Mouse (Mus musculus): ENCODE data around the gene Macf1. TPM values are rescaled to one million over a fixed set of nuclear protein-coding genes. Genes with fewer than 3 reads are reported as not detected.
A peak's percentile ranks its signal among the peaks of the same experiment; 100 is the strongest.

The Macf1 gene
- polyA plus RNA-seq, 1 experiment = 22.3 TPM

- no peaks in the 10 kb centered on the region for H3K36me3 ChIP-seq (ENCODE audit: control insufficient read depth, insufficient read depth, low read length)
- no peak overlapping the region for H3K4me3 ChIP-seq (ENCODE audit: low read depth, low read length)
- no peaks in the 10 kb centered on the region for H3K27me3 ChIP-seq (ENCODE audit: control insufficient read depth, insufficient read depth, low read length)
- WGBS = 33% methylated on average over 7 of the region's 7 CpGs
- H3K27ac ChIP-seq (ENCODE audit: insufficient read depth, low read depth, low read length) = no peak overlapping the region
- no peaks in the 10 kb centered on the region for H3K4me1 ChIP-seq (ENCODE audit: control insufficient read depth, insufficient read depth, insufficient read length, low read length)
- TF ChIP-seq POLR2A (IDR thresholded peaks at IDR 0.05; ENCODE audit: low read depth, low read length) (no peak), CTCF (IDR thresholded peaks at IDR 0.05; ENCODE audit: extremely low read depth, insufficient read length, insufficient replicate concordance, low read depth, low read length) (0 out of 2 replicates have a peak, but pooled peaks have one; percentile 31)
Observed at GRCm38 (mm10) chr4:123588353-123589301, 95.5 kb downstream of the Macf1 start.

GRCm38 (mm10) chr4:123587616-123588015, 96.5 kb downstream of the Macf1 start:
- no peak for TF ChIP-seq CTCF (IDR thresholded peaks at IDR 0.05; ENCODE audit: extremely low read depth, insufficient read length, insufficient replicate concordance, low read depth, low read length)
- TF ChIP-seq POLR2A (IDR thresholded peaks at IDR 0.05; ENCODE audit: low read depth, low read length) = no peak
- Histone ChIP-seq H3K4me1 (ENCODE audit: control insufficient read depth, insufficient read depth, insufficient read length, low read length) (no peaks in the 10 kb centered on the region), H3K4me3 (ENCODE audit: low read depth, low read length) (no peak overlapping the region), H3K27ac (ENCODE audit: insufficient read depth, low read depth, low read length) (no peak overlapping the region), H3K36me3 (ENCODE audit: control insufficient read depth, insufficient read depth, low read length) (no peaks in the 10 kb centered on the region), H3K27me3 (ENCODE audit: control insufficient read depth, insufficient read depth, low read length) (no peaks in the 10 kb centered on the region)
- WGBS = 80% methylated on average over 3 of the region's 3 CpGs

GRCm38 (mm10) chr4:123584720-123585093, 99.5 kb downstream of the Macf1 start:
- H3K27me3 ChIP-seq (ENCODE audit: control insufficient read depth, insufficient read depth, low read length) = no peaks in the 10 kb centered on the region
- H3K27ac ChIP-seq (ENCODE audit: insufficient read depth, low read depth, low read length) = no peak overlapping the region
- TF ChIP-seq CTCF (IDR thresholded peaks at IDR 0.05; ENCODE audit: extremely low read depth, insufficient read length, insufficient replicate concordance, low read depth, low read length) = no peak
- no peak for TF ChIP-seq POLR2A (IDR thresholded peaks at IDR 0.05; ENCODE audit: low read depth, low read length)
- 70% methylated on average over 3 of the region's 3 CpGs for whole genome bisulfite sequencing
- H3K36me3 ChIP-seq (ENCODE audit: control insufficient read depth, insufficient read depth, low read length) = no peaks in the 10 kb centered on the region
- no peaks in the 10 kb centered on the region for H3K4me1 ChIP-seq (ENCODE audit: control insufficient read depth, insufficient read depth, insufficient read length, low read length)
- no peak overlapping the region for H3K4me3 ChIP-seq (ENCODE audit: low read depth, low read length)

GRCm38 (mm10) chr4:123584084-123584719, 100.0 kb downstream of the Macf1 start:
- no peaks in the 10 kb centered on the region for H3K4me1 ChIP-seq (ENCODE audit: control insufficient read depth, insufficient read depth, insufficient read length, low read length)
- TF ChIP-seq CTCF (IDR thresholded peaks at IDR 0.05; ENCODE audit: extremely low read depth, insufficient read length, insufficient replicate concordance, low read depth, low read length) = no peak
- TF ChIP-seq POLR2A (IDR thresholded peaks at IDR 0.05; ENCODE audit: low read depth, low read length) = no peak
- H3K27ac ChIP-seq (ENCODE audit: insufficient read depth, low read depth, low read length) = no peak overlapping the region
- no peak overlapping the region for H3K4me3 ChIP-seq (ENCODE audit: low read depth, low read length)
- H3K36me3 ChIP-seq (ENCODE audit: control insufficient read depth, insufficient read depth, low read length) = no peaks in the 10 kb centered on the region
- 57% methylated on average over 8 of the region's 8 CpGs for WGBS
- no peaks in the 10 kb centered on the region for H3K27me3 ChIP-seq (ENCODE audit: control insufficient read depth, insufficient read depth, low read length)

GRCm38 (mm10) chr4:123577469-123578088, 106.6 kb downstream of the Macf1 start:
- WGBS = 64% methylated on average over 2 of the region's 2 CpGs
- no peaks in the 10 kb centered on the region for H3K4me1 ChIP-seq (ENCODE audit: control insufficient read depth, insufficient read depth, insufficient read length, low read length)

GRCm38 (mm10) chr4:123572434-123573336, 111.5 kb downstream of the Macf1 start:
- no peaks in the 10 kb centered on the region for H3K27me3 ChIP-seq (ENCODE audit: control insufficient read depth, insufficient read depth, low read length)
- WGBS = 34% methylated on average over 11 of the region's 11 CpGs
- H3K4me1 ChIP-seq (ENCODE audit: control insufficient read depth, insufficient read depth, insufficient read length, low read length) = no peaks in the 10 kb centered on the region
- TF ChIP-seq CTCF (IDR thresholded peaks at IDR 0.05; ENCODE audit: extremely low read depth, insufficient read length, insufficient replicate concordance, low read depth, low read length) (no peak), POLR2A (IDR thresholded peaks at IDR 0.05; ENCODE audit: low read depth, low read length) (no peak)
- H3K27ac ChIP-seq (ENCODE audit: insufficient read depth, low read depth, low read length) = peak overlapping the region; percentile 74
- H3K4me3 ChIP-seq (ENCODE audit: low read depth, low read length) = peak overlapping the region; percentile 53
- no peaks in the 10 kb centered on the region for H3K36me3 ChIP-seq (ENCODE audit: control insufficient read depth, insufficient read depth, low read length)

More at GRCm38 (mm10) chr4:123577469-123578088, 106.6 kb downstream of the Macf1 start:
- Histone ChIP-seq H3K27ac (ENCODE audit: insufficient read depth, low read depth, low read length) (no peak overlapping the region), H3K27me3 (ENCODE audit: control insufficient read depth, insufficient read depth, low read length) (no peaks in the 10 kb centered on the region), H3K36me3 (ENCODE audit: control insufficient read depth, insufficient read depth, low read length) (no peaks in the 10 kb centered on the region), H3K4me3 (ENCODE audit: low read depth, low read length) (no peak overlapping the region)
- no peak for TF ChIP-seq POLR2A (IDR thresholded peaks at IDR 0.05; ENCODE audit: low read depth, low read length)
- no peak for TF ChIP-seq CTCF (IDR thresholded peaks at IDR 0.05; ENCODE audit: extremely low read depth, insufficient read length, insufficient replicate concordance, low read depth, low read length)
